ENCODE assay signal across 9 mouse cellular contexts in the genomic region with DNA sequence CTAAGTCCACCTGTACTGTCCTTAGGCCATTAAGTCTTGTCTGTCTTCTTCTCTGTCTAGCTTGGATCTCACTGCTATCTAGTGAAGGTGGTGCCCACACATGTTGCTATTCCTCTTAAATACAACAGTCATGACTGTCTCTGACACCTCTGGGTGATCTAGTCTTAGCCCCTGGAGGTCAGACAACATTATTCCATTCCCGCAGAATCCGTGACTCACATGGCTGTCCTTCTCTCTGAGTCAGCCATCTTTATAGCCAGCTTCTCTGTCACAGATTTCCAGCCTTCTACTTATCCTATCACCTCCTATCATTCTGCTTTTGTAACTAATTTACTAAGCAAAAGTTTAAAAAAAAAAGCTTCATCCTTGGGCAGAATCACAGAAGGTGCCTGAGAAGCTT.
"Had no signal": no experiment of that assay in that cellular context is flagged by ENCODE, and none has a peak within 500 bp of the region (broad histone marks: within the 10 kb centered on the region; RNA-seq: fewer than 3 reads in every experiment).

No protein-coding gene starts in this region.

- DNase-seq: kidney, adult 9 months; kidney, postnatal 14 days; kidney, postnatal 4 days; layer of hippocampus, postnatal 36 days; left cerebral cortex, postnatal 4 days; liver, postnatal 0 days; lung, embryonic 14.5 days; thymus, adult 18-20 months; thymus, postnatal 36 days had no signal
